Mouse (Mus musculus): Measurements from ENCODE around the gene Acnat2. TPM values are rescaled to one million over a fixed set of nuclear protein-coding genes. Genes with fewer than 3 reads are reported as not detected.
"Not testable (repeated sequence)": the region's sequence is repeated elsewhere in the genome, so short reads cannot be mapped to it uniquely, and the experiment has no call there.

Gene Acnat2
- polyA plus RNA-seq, 1 experiment from 2014 or later: not detected

DNA sequence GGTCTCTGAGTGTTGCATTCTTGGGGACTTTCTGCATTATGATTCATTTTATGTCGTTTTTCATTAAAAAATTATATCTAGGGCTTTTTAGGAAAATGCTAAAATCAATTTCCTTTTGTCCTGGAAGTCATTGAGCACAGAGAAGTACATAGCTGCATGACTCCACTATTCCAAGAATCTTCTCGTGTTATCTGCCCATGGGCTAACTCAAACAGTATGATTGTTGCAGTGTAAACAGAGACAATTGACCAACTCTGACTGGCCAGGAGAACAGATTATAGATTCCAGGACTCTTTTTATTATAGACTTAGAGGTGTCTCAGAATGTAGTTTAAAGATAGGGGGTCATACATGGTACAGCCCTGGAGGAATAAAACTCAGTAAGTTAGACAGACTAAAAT, 21.1 kb downstream of the Acnat2 start:
- WGBS: 24% methylated on average over 2 of the region's 2 CpGs
- ATAC-seq: no peak
- no peak for TF ChIP-seq CTCF (IDR thresholded peaks at IDR 0.05)
- TF ChIP-seq EP300 (IDR thresholded peaks at IDR 0.05): no peak

DNA sequence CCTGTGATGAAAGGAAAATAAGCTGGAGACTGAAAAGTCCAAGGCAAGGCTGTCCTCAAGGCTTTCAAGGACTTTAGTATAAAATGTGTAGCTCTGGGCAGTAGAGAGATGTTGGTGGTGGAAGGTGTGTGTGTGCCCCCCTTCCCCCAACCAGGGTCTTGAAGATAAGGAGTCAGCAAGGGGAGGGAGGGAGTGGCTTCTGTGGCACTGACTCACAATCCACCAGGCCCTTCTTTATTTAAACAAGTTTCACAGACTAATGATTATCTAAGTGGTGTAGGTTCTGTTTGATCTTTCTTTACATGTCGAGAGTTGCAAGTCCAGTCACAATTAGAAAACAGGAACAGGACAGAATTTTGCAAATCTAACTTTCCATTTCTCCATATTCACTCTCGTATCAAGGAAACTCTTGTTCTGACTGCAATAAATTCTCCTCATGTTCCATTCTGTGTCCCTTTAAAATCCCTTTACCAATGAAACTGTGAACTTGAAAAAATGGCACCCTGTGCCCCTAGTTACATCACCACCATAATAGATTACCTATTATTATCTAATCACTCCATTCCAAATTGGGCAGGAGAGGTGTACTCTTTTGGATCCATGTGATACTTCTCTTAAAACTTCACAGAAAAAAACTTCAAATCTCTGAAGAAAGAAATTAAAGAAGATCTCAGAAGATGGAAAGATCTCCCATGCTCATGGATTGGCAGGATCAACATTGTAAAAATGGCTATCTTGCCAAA, 24.2 kb downstream of the Acnat2 start:
- H3K9ac ChIP-seq (replicated peaks; ENCODE audit: low read depth); ATAC-seq; DNase-seq (ENCODE audit: low spot score); H3K27ac ChIP-seq (ENCODE audit: low read length); H3K9me3 ChIP-seq (ENCODE audit: low read length); H3K4me2 ChIP-seq (replicated peaks; ENCODE audit: low read depth, low read length); H3K27me3 ChIP-seq (replicated peaks; ENCODE audit: insufficient read depth, low read length); H3K4me1 ChIP-seq (ENCODE audit: insufficient read depth, low read depth, low read length); H3K4me3 ChIP-seq (ENCODE audit: low read depth, low read length); H3K36me3 ChIP-seq (ENCODE audit: insufficient read depth, low read length): not testable (repeated sequence)
- 15% methylated on average over 1 of the region's 2 CpGs for WGBS

More for the DNA sequence above, 21.1 kb downstream of the Acnat2 start:
- DNase-seq (ENCODE audit: low spot score): no peak
- Histone ChIP-seq H3K9ac (replicated peaks; ENCODE audit: low read depth) (no peak overlapping the region), H3K4me3 (ENCODE audit: low read depth, low read length) (no peak overlapping the region), H3K9me3 (ENCODE audit: low read length) (no peaks in the 10 kb centered on the region), H3K27me3 (replicated peaks; ENCODE audit: insufficient read depth, low read length) (no peaks in the 10 kb centered on the region), H3K36me3 (ENCODE audit: insufficient read depth, low read length) (no peaks in the 10 kb centered on the region), H3K4me1 (ENCODE audit: insufficient read depth, low read depth, low read length) (no peaks in the 10 kb centered on the region), H3K27ac (ENCODE audit: low read length) (no peak overlapping the region), H3K4me2 (replicated peaks; ENCODE audit: low read depth, low read length) (no peak overlapping the region)

DNA sequence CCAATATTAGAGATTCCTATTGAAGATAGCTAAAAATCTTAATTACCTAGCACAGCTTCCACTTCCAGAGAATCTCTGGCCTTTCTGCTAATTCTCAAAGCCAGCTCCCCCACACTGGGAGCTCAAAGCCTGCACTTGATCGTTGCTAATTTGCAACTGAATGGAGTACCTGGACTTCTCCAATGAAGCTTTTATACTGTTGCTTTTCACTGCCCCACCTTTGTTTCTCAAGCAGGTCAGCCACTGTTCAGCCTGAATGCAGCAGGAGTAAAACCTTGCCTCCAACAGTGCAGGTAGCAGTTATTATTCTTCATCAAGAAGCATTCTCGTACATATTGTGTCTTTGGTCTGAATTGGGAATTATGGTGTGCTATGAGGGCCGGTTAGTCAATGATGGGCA, 39.9 kb downstream of the Acnat2 start:
- H3K27me3 ChIP-seq (replicated peaks; ENCODE audit: insufficient read depth, low read length); H3K9ac ChIP-seq (replicated peaks; ENCODE audit: low read depth); ATAC-seq; H3K36me3 ChIP-seq (ENCODE audit: insufficient read depth, low read length); H3K27ac ChIP-seq (ENCODE audit: low read length); H3K9me3 ChIP-seq (ENCODE audit: low read length); H3K4me1 ChIP-seq (ENCODE audit: insufficient read depth, low read depth, low read length); H3K4me3 ChIP-seq (ENCODE audit: low read depth, low read length); H3K4me2 ChIP-seq (replicated peaks; ENCODE audit: low read depth, low read length); DNase-seq (ENCODE audit: low spot score): not testable (repeated sequence)
- WGBS: 76% methylated on average over 3 of the region's 3 CpGs

DNA sequence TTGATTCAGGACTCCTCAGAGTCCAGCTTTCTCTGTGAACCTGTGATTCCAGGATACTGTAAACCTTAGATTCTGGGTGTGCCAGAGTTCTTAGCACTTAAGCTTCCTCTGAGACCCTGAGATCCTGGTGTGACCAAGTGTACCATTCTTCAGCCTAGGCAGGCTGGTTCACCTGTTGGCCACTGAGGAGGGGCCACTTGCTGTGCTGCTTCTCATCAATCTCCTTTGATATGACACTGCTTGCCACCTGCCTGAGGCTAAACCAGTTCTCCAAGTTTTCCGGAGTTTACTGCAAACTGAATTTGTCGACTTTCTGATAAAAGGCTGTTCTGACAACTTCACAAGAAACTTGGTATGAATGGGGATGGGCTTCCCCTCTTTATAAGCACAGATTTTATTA, 50.9 kb downstream of the Acnat2 start:
- no peaks in the 10 kb centered on the region for H3K36me3 ChIP-seq (ENCODE audit: insufficient read depth, low read length)
- TF ChIP-seq CTCF (IDR thresholded peaks at IDR 0.05) (no peak), EP300 (IDR thresholded peaks at IDR 0.05) (no peak)
- H3K4me1 ChIP-seq (ENCODE audit: insufficient read depth, low read depth, low read length): no peaks in the 10 kb centered on the region
- H3K9ac ChIP-seq (replicated peaks; ENCODE audit: low read depth): no peak overlapping the region
- no peak overlapping the region for H3K4me2 ChIP-seq (replicated peaks; ENCODE audit: low read depth, low read length)
- H3K4me3 ChIP-seq (ENCODE audit: low read depth, low read length): no peak overlapping the region
- H3K27ac ChIP-seq (ENCODE audit: low read length): no peak overlapping the region
- WGBS: 35% methylated on average over 2 of the region's 2 CpGs
- DNase-seq (ENCODE audit: low spot score) (no peak), ATAC-seq (no peak)
- no peaks in the 10 kb centered on the region for H3K9me3 ChIP-seq (ENCODE audit: low read length)
- no peaks in the 10 kb centered on the region for H3K27me3 ChIP-seq (replicated peaks; ENCODE audit: insufficient read depth, low read length)

DNA sequence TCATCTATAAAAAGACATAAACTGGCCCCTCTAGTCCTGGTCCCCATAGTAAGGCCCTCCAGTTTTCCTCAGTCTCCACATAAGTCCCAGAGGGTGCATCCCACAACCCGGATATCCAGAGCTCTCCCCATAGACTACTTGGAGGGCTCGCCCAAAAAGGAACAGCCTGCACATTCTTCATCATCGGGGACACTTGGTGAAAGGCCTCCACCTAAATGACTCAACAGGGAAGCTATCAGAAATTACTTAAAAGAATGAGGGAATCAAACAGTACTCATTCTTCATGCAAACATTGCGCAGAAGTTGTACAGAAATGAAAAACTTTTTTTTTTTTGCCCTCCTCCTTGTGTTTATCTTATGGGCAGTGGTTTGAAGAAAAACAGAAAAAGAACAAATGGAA, 57.5 kb downstream of the Acnat2 start:
- H3K4me1 ChIP-seq (ENCODE audit: insufficient read depth, low read depth, low read length): no peaks in the 10 kb centered on the region
- no peaks in the 10 kb centered on the region for H3K27me3 ChIP-seq (replicated peaks; ENCODE audit: insufficient read depth, low read length)
- no peak overlapping the region for H3K27ac ChIP-seq (ENCODE audit: low read length)
- TF ChIP-seq CTCF (IDR thresholded peaks at IDR 0.05) (no peak), EP300 (IDR thresholded peaks at IDR 0.05) (no peak)
- no peak overlapping the region for H3K4me3 ChIP-seq (ENCODE audit: low read depth, low read length)
- no peak for DNase-seq (ENCODE audit: low spot score)
- H3K4me2 ChIP-seq (replicated peaks; ENCODE audit: low read depth, low read length): no peak overlapping the region
- ATAC-seq: no peak
- no peak overlapping the region for H3K9ac ChIP-seq (replicated peaks; ENCODE audit: low read depth)
- 75% methylated on average over 4 of the region's 4 CpGs for WGBS
- no peaks in the 10 kb centered on the region for H3K9me3 ChIP-seq (ENCODE audit: low read length)
- no peaks in the 10 kb centered on the region for H3K36me3 ChIP-seq (ENCODE audit: insufficient read depth, low read length)

DNA sequence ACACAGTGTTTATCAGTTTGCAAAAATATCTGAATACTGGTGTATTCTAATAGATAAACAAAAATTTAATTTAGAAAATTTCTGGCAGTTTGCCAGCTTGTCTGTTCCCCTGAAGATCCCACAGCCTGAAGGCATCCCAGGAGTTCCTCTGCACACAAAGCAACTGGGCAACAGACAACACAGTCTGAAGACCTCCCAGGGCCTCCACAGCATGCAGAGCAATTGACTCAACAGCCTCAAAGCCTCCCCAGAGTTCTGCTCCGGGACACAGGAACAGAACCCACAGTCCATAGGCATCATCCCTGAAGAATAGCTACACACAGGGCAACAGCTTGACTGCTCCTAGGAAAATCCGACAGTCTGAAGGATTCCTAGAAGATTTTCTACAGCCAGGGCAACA, 59.3 kb downstream of the Acnat2 start:
- Histone ChIP-seq H3K27me3 (replicated peaks; ENCODE audit: insufficient read depth, low read length) (no peaks in the 10 kb centered on the region), H3K4me2 (replicated peaks; ENCODE audit: low read depth, low read length) (no peak overlapping the region), H3K4me1 (ENCODE audit: insufficient read depth, low read depth, low read length) (no peaks in the 10 kb centered on the region), H3K9me3 (ENCODE audit: low read length) (no peaks in the 10 kb centered on the region), H3K36me3 (ENCODE audit: insufficient read depth, low read length) (no peaks in the 10 kb centered on the region), H3K4me3 (ENCODE audit: low read depth, low read length) (no peak overlapping the region), H3K27ac (ENCODE audit: low read length) (no peak overlapping the region), H3K9ac (replicated peaks; ENCODE audit: low read depth) (no peak overlapping the region)
- no peak for ATAC-seq
- DNase-seq (ENCODE audit: low spot score): no peak
- WGBS: 66% methylated on average over 2 of the region's 2 CpGs
- no peak for TF ChIP-seq CTCF (IDR thresholded peaks at IDR 0.05)
- no peak for TF ChIP-seq EP300 (IDR thresholded peaks at IDR 0.05)

DNA sequence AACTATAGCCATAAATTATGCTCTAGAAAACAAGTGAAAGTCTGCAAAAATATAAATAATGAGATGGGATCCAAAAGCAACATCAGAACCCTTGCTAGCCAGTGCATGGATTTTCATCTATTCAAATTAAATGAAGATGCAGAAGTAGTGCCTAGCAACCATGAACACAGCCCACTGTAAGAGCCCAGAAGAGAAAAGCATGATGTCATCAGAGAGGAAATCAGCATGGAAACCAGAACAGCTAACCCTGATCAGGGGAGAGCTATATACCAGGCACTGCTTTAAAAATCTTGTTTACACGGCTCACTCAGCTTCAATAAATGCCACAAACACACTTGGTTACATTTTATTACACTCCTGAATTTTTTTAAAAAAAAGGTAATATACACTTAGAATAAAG, 60.0 kb downstream of the Acnat2 start:
- H3K4me2 ChIP-seq (replicated peaks; ENCODE audit: low read depth, low read length); H3K4me3 ChIP-seq (ENCODE audit: low read depth, low read length); H3K27ac ChIP-seq (ENCODE audit: low read length); DNase-seq (ENCODE audit: low spot score); H3K27me3 ChIP-seq (replicated peaks; ENCODE audit: insufficient read depth, low read length); ATAC-seq; H3K9me3 ChIP-seq (ENCODE audit: low read length); H3K9ac ChIP-seq (replicated peaks; ENCODE audit: low read depth); H3K4me1 ChIP-seq (ENCODE audit: insufficient read depth, low read depth, low read length); H3K36me3 ChIP-seq (ENCODE audit: insufficient read depth, low read length): not testable (repeated sequence)
- WGBS: 76% methylated on average over 1 of the region's 1 CpGs

DNA sequence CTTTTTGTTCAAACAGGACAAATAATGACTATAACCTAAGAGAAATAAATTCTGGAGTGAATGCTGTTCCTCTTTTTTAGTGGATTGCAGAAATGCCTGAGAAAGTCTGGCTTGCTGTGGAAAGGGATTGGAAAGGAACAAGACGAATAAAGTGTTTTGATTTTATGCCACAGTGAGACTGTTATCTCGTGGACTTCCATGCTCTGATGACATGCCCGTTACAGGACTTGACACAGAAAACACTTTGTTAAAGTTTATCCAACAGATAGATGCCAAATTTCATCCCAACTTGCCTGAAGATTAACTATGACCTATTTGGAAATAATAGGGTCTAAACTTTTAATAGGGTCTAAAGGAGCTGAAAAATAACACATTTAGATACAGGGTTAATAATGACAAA, 67.9 kb downstream of the Acnat2 start:
- H3K4me1 ChIP-seq (ENCODE audit: insufficient read depth, low read depth, low read length); H3K27ac ChIP-seq (ENCODE audit: low read length); DNase-seq (ENCODE audit: low spot score); ATAC-seq; H3K9me3 ChIP-seq (ENCODE audit: low read length); H3K4me3 ChIP-seq (ENCODE audit: low read depth, low read length); H3K4me2 ChIP-seq (replicated peaks; ENCODE audit: low read depth, low read length); H3K27me3 ChIP-seq (replicated peaks; ENCODE audit: insufficient read depth, low read length); H3K9ac ChIP-seq (replicated peaks; ENCODE audit: low read depth); H3K36me3 ChIP-seq (ENCODE audit: insufficient read depth, low read length): not testable (repeated sequence)
- 50% methylated on average over 3 of the region's 3 CpGs for WGBS

DNA sequence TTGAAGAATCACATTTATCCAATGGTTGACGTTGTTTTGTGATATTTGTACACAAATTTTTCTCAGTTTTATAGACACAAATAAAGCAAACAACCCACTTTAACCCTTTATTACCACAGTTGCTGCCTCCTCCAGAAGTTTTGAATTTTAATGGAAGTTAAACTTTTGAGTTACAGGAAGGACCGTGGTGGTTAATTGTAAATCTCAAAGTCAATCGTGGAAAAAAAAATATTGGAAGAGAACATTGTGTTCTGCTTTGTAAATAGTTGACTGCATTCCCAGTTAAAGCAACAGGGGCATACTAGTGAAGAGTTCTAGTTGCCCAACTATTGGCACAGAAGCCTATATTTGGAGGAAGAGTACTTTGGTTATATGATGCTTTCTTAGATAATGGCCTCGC, 70.0 kb downstream of the Acnat2 start:
- not testable (repeated sequence) for DNase-seq (ENCODE audit: low spot score); H3K9ac ChIP-seq (replicated peaks; ENCODE audit: low read depth); ATAC-seq; H3K36me3 ChIP-seq (ENCODE audit: insufficient read depth, low read length); H3K4me1 ChIP-seq (ENCODE audit: insufficient read depth, low read depth, low read length); H3K4me2 ChIP-seq (replicated peaks; ENCODE audit: low read depth, low read length); H3K9me3 ChIP-seq (ENCODE audit: low read length); H3K27me3 ChIP-seq (replicated peaks; ENCODE audit: insufficient read depth, low read length); H3K27ac ChIP-seq (ENCODE audit: low read length); H3K4me3 ChIP-seq (ENCODE audit: low read depth, low read length)
- WGBS: 71% methylated on average over 3 of the region's 4 CpGs
